Mouse (Mus musculus) forebrain, postnatal 0 days (tissue): ENCODE measurements around the gene Olfr60. TPM values are rescaled to one million over a fixed set of nuclear protein-coding genes. Genes with fewer than 3 reads are reported as not detected.

Source experiments
- ATAC-seq: fragments of 200-750 bp; cut with Nextera tagmentation; 2 replicates; pipeline ENCODE4 v1.8.0; 2017; ENCODE audit warnings: mild to moderate bottlenecking, moderate library complexity
- DNase-seq: peaks from one replicate; pipeline ENCODE4 v3.0.0-alpha.2; 2015
- H3K27ac ChIP-seq: fragments of 300-500 bp; sonication (generic); 2 replicates; pipeline ENCODE4 v1.5.1; 2014; ENCODE audit warnings: low read depth, mild to moderate bottlenecking, antibody characterized with exemption, low read length, moderate library complexity, mixed read lengths
- H3K27me3 ChIP-seq: fragments of 300-500 bp; sonication (generic); 2 replicates; pipeline ENCODE4 v1.6.1; 2014; ENCODE audit warnings: mild to moderate bottlenecking, low read length, mixed read lengths; ENCODE audit not compliant: insufficient read depth
- H3K36me3 ChIP-seq: fragments of 300-500 bp; sonication (generic); 2 replicates; pipeline ENCODE4 v1.6.1; 2014; ENCODE audit warnings: mild to moderate bottlenecking, moderate library complexity; ENCODE audit not compliant: insufficient read depth
- H3K4me1 ChIP-seq: fragments of 300-500 bp; sonication (generic); 2 replicates; pipeline ENCODE4 v1.6.1; 2014; ENCODE audit warnings: antibody characterized with exemption; ENCODE audit not compliant: insufficient read depth
- H3K4me2 ChIP-seq: fragments of 300-500 bp; sonication (generic); 2 replicates; pipeline ENCODE4 v1.6.1; 2014; ENCODE audit warnings: low read depth, mild to moderate bottlenecking, moderate library complexity
- H3K4me3 ChIP-seq: fragments of 300-500 bp; sonication (generic); 2 replicates; pipeline ENCODE4 v1.5.1; 2014; ENCODE audit warnings: low read depth, low read length, mixed read lengths
- H3K9ac ChIP-seq: fragments of 300-500 bp; sonication (generic); 2 replicates; pipeline ENCODE4 v1.6.1; 2014; ENCODE audit warnings: mild to moderate bottlenecking
- H3K9me3 ChIP-seq: fragments of 300-500 bp; sonication (generic); 2 replicates; pipeline ENCODE4 v1.6.1; 2016; ENCODE audit warnings: low read length
- CTCF ChIP-seq: sonication (generic); IDR thresholded peaks from 2 replicates; pipeline ENCODE4 v1.5.1; 2016; ENCODE audit warnings: antibody characterized with exemption, control low read depth, low read depth
- WGBS: fragments of 180-500 bp; shearing (Covaris S2); extraction: QIAGEN DNeasy Blood & Tissue Kit; methylation state at CpG from one replicate; pipeline ENCODE4 v1.1.7; 2014; 5-methylcytosine and 5-hydroxymethylcytosine counted together
- polyA plus RNA-seq: library from polyadenylated mRNA; unstranded; fragments of >200 nt; fragmentation: Nextera tagmentation; extraction: Ambion mirVana; gene quantifications from 2 replicates; pipeline ENCODE4 v1.2.1, GENCODE M21; 2015
- total RNA-seq: library from RNA; depleted of rRNA; stranded (reverse); fragments of >200 nt; gene quantifications from 2 replicates; pipeline ENCODE4 v1.2.3, GENCODE M21; 2014; rRNA removed

Gene Olfr60
- total and polyA plus RNA-seq, 2 experiments from 2014 or later = not detected

DNA sequence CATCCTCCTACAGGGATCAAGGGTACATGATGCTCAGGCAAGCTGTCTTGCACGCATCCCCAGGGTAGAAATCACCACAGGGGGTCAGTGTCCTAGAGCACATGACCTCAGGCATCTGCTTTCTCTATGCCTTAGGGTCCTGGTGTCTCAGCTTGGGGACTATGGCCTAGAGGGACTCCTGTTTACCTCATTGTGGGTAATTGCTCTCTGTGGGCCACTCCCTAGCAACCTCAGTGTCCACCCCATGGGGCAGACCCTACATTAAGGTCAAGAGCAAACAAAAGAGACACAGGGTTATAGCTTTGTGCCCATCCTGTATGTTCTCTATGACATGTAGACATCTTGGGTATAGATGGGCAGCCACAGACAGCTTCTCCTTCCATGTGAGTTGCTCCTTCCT is 40.9 kb downstream of the Olfr60 start, which contains the start of gene Olfr525:
TSS of gene Olfr525 (plus strand) at position 301 of the 400 bp plus-strand sequence.
- Histone ChIP-seq H3K4me2 (no peak within 1 kb of the TSS), H3K27me3 (no peaks in the 10 kb centered on the region), H3K4me1 (no peaks in the 10 kb centered on the region), H3K36me3 (no peaks in the 10 kb centered on the region), H3K9ac (no peak within 1 kb of the TSS), H3K9me3 (no peaks in the 10 kb centered on the region), H3K4me3 (no peak within 1 kb of the TSS), H3K27ac (no peak within 1 kb of the TSS)
- WGBS = 57% methylated on average over 1 of the region's 1 CpGs
- ATAC-seq (no peak), DNase-seq (no peak)
- no peak for TF ChIP-seq CTCF

DNA sequence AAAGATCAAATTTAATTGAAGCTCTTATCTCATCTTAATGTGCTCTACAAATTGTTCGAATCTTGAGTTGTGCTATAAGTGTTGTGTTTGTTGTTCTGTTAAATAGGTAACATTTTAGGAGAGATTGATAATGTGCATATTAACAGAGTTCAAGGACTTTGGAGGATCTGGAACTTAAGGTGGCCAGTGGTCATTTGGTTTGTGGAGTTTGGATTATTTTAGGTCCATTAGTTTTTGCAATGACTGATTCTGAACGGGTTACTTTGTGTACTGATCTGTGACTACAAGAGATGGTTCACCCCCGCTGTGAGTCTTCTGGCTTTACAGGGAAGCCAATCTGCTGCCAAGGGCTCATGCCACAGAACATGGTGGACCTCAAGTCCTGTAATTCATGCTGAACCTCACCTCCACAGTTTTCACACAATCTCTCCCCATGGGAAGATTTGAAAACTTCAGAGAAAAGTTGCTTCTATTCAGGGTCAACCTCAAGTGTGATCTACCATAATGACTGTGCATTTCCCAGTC is 41.5 kb downstream of the Olfr60 start:
- Histone ChIP-seq H3K9me3 (no peaks in the 10 kb centered on the region), H3K9ac (no peak overlapping the region), H3K36me3 (no peaks in the 10 kb centered on the region), H3K4me3 (no peak overlapping the region), H3K27me3 (no peaks in the 10 kb centered on the region), H3K4me2 (no peak overlapping the region), H3K4me1 (no peaks in the 10 kb centered on the region), H3K27ac (no peak overlapping the region)
- DNase-seq (no peak), ATAC-seq (no peak)
- TF ChIP-seq CTCF = no peak
- 82% methylated on average over 3 of the region's 3 CpGs for WGBS

DNA sequence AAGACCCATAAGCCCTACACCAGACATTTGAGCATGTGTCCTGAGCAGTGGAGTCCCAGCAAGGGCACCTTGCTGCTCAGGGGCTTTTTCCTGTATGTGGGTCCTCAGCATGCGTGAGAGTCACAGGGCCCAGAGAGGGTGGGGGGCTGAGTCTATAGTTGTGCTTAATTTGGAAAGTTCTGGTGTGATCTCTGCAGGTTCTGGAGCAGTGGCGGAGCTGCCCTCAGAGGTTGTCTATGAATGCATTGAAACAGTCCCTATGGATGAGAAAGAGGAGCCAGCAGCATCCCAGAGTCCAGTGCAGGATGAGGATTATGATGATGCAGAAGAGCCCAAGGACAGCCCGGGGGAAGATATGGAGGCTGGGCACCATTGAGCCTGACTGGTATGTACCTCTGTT is 62.1 kb downstream of the Olfr60 start:
- H3K4me2 ChIP-seq = no peak overlapping the region
- no peak overlapping the region for H3K27ac ChIP-seq
- H3K9me3 ChIP-seq = no peaks in the 10 kb centered on the region
- no peaks in the 10 kb centered on the region for H3K27me3 ChIP-seq
- no peak for ATAC-seq
- 87% methylated on average over 3 of the region's 3 CpGs for WGBS
- no peaks in the 10 kb centered on the region for H3K36me3 ChIP-seq
- no peak overlapping the region for H3K4me3 ChIP-seq
- no peaks in the 10 kb centered on the region for H3K4me1 ChIP-seq
- no peak overlapping the region for H3K9ac ChIP-seq
- no peak for TF ChIP-seq CTCF
- DNase-seq = no peak

DNA sequence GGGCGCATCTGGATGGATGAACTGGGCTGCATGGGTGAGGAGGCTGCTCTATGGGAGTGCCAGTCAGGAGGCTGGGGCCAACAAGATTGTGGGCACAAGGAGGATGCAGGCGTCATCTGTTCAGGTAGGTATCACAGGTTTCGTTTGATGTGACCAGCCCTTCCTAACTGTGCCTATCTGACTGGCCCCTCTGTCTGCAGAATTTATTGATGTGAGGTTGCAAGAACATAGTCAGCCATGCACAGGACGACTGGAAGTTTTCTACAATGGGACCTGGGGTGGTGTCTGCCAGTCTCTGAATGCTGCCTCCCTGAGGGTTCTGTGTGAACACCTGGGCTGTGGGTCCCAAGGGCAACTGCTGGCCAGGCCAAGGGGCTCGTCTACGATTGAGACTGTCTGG is 64.6 kb downstream of the Olfr60 start:
- Histone ChIP-seq H3K9me3 (no peaks in the 10 kb centered on the region), H3K4me2 (no peak overlapping the region), H3K27me3 (no peaks in the 10 kb centered on the region), H3K27ac (no peak overlapping the region), H3K9ac (no peak overlapping the region), H3K4me3 (no peak overlapping the region), H3K4me1 (no peaks in the 10 kb centered on the region), H3K36me3 (no peaks in the 10 kb centered on the region)
- no peak for TF ChIP-seq CTCF
- ATAC-seq = no peak
- no peak for DNase-seq
- WGBS = 76% methylated on average over 6 of the region's 6 CpGs

DNA sequence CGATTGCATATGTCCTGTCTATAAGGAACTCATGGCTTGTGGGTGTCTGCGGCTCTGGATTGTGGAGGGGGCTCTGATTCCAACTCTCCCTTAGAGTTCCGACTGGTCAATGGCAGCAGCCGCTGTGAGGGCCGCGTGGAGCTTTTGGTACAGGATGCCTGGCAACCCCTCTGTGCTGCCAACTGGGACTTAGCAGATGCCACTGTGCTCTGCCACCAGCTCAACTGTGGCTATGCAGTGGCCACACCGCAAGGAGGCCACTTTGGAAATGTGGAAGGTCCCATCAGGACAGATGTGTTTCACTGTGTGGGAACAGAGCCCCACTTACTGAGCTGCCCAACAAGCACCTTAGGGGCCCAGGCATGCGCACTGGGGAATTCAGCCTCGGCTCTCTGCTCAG is 65.7 kb downstream of the Olfr60 start:
- ATAC-seq (no peak), DNase-seq (no peak)
- Histone ChIP-seq H3K9me3 (no peaks in the 10 kb centered on the region), H3K9ac (no peak overlapping the region), H3K27me3 (no peaks in the 10 kb centered on the region), H3K27ac (no peak overlapping the region), H3K4me1 (no peaks in the 10 kb centered on the region), H3K4me3 (no peak overlapping the region), H3K4me2 (no peak overlapping the region), H3K36me3 (no peaks in the 10 kb centered on the region)
- 91% methylated on average over 9 of the region's 9 CpGs for WGBS
- no peak for TF ChIP-seq CTCF

Other genes with a start within 250 kb of the Olfr60 start
- 8.8 and 10.5 TPM in 2 replicates for gene Paox, start 245.9 kb downstream of the Olfr60 start, total RNA-seq
- 6.0 and 7.5 TPM in 2 replicates for gene Paox, start 245.9 kb downstream of the Olfr60 start, polyA plus RNA-seq
- gene Echs1, start 245.2 kb downstream of the Olfr60 start, total RNA-seq = 84.0 and 103 TPM in 2 replicates
- 113 and 116 TPM in 2 replicates for gene Echs1, start 245.2 kb downstream of the Olfr60 start, polyA plus RNA-seq
- 14.2 and 15.0 TPM in 2 replicates for gene Mtg1, start 224.1 kb downstream of the Olfr60 start, total RNA-seq
- 33.7 and 35.8 TPM in 2 replicates for gene Mtg1, start 224.1 kb downstream of the Olfr60 start, polyA plus RNA-seq
- gene Sprn, start 206.8 kb downstream of the Olfr60 start, total RNA-seq = 64.0 and 74.4 TPM in 2 replicates
- gene Sprn, start 206.8 kb downstream of the Olfr60 start, polyA plus RNA-seq = 32.6 and 43.5 TPM in 2 replicates
- not detected in 2 replicates for gene Olfr522, start 196.9 kb downstream of the Olfr60 start, total RNA-seq
- not detected in 2 replicates for gene Olfr522, start 196.9 kb downstream of the Olfr60 start, polyA plus RNA-seq
- gene Olfr523, start 188.5 kb downstream of the Olfr60 start, total RNA-seq = not detected in 2 replicates
- not detected in 2 replicates for gene Olfr523, start 188.5 kb downstream of the Olfr60 start, polyA plus RNA-seq
- gene Olfr524, start 155.7 kb downstream of the Olfr60 start, total RNA-seq = not detected in 2 replicates
- not detected in 2 replicates for gene Olfr524, start 155.7 kb downstream of the Olfr60 start, polyA plus RNA-seq
- 0.08 TPM in 1 of 2 replicates, not detected in the other for gene Cd163l1, start 143.4 kb downstream of the Olfr60 start, total RNA-seq
- not detected in 2 replicates for gene Cd163l1, start 143.4 kb downstream of the Olfr60 start, polyA plus RNA-seq
- gene 5830411N06Rik, start 114.4 kb downstream of the Olfr60 start, total RNA-seq = not detected in 2 replicates
- gene 5830411N06Rik, start 114.4 kb downstream of the Olfr60 start, polyA plus RNA-seq = not detected in 2 replicates
- gene Olfr525, start 40.8 kb downstream of the Olfr60 start, total RNA-seq = not detected in 2 replicates
- gene Olfr525, start 40.8 kb downstream of the Olfr60 start, polyA plus RNA-seq = not detected in 2 replicates
- not detected in 2 replicates for gene Olfr527, start 27.7 kb downstream of the Olfr60 start, total RNA-seq
- not detected in 2 replicates for gene Olfr527, start 27.7 kb downstream of the Olfr60 start, polyA plus RNA-seq
- gene Olfr530, start 14.7 kb upstream of the Olfr60 start, total RNA-seq = not detected in 2 replicates
- not detected in 2 replicates for gene Olfr530, start 14.7 kb upstream of the Olfr60 start, polyA plus RNA-seq
- not detected in 2 replicates for gene Olfr531, start 41.2 kb upstream of the Olfr60 start, total RNA-seq
- not detected in 2 replicates for gene Olfr531, start 41.2 kb upstream of the Olfr60 start, polyA plus RNA-seq
- gene Olfr532, start 60.0 kb upstream of the Olfr60 start, total RNA-seq = not detected in 2 replicates
- not detected in 2 replicates for gene Olfr532, start 60.0 kb upstream of the Olfr60 start, polyA plus RNA-seq
- not detected in 2 replicates for gene Olfr533, start 101.7 kb upstream of the Olfr60 start, total RNA-seq
- gene Olfr533, start 101.7 kb upstream of the Olfr60 start, polyA plus RNA-seq = not detected in 2 replicates
- gene Olfr535, start 122.5 kb upstream of the Olfr60 start, total RNA-seq = not detected in 2 replicates
- gene Olfr535, start 122.5 kb upstream of the Olfr60 start, polyA plus RNA-seq = not detected in 2 replicates
- not detected in 2 replicates for gene Olfr536, start 145.7 kb upstream of the Olfr60 start, total RNA-seq
- not detected in 2 replicates for gene Olfr536, start 145.7 kb upstream of the Olfr60 start, polyA plus RNA-seq
- gene Olfr538, start 206.2 kb upstream of the Olfr60 start, total RNA-seq = not detected in 2 replicates
- gene Olfr538, start 206.2 kb upstream of the Olfr60 start, polyA plus RNA-seq = not detected in 2 replicates
- gene Olfr46, start 239.6 kb upstream of the Olfr60 start, total RNA-seq = not detected in 2 replicates
- gene Olfr46, start 239.6 kb upstream of the Olfr60 start, polyA plus RNA-seq = not detected in 2 replicates